Mouse (Mus musculus): Measurements from ENCODE around the gene Pik3r2. TPM values are rescaled to one million over a fixed set of nuclear protein-coding genes. Genes with fewer than 3 reads are reported as not detected.
A peak's percentile ranks its signal among the peaks of the same experiment; 100 is the strongest.

Pik3r2 gene
- total and polyA plus RNA-seq, 3 experiments: 23.7 to 37.8 TPM; not detected in 1

DNA sequence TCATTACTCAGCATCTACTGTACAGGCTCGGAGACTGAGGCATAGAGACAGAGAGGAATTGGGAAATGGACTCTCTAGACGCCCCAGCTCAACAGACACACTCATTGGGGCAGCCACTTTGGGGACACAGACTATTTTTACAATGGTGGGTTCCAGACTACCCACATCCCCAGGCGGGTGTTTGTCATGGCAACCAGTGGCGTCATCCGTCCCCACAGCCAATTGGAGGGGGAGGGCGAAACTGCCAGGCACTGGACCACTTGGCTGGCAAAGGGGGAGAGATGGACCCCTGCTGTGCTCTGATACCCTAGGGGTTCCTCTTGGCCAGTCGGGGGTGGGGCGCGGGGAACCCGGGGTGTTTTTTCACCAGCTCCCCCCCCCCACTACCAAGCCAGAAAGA lies 24.1 kb upstream of the Pik3r2 start:
- TF ChIP-seq RAD21 (IDR thresholded peaks at IDR 0.05; ENCODE audit: low read depth, low read length) (no peak), UBTF (IDR thresholded peaks at IDR 0.05; ENCODE audit: borderline replicate concordance, insufficient read depth, low read depth, low read length) (no peak), EP300 (IDR thresholded peaks at IDR 0.05; ENCODE audit: low read depth in 1 of 2, low read length in 2 of 2) (no peak), MYC (IDR thresholded peaks at IDR 0.05; ENCODE audit: low read depth, low read length) (no peak), CHD2 (IDR thresholded peaks at IDR 0.05; ENCODE audit: low read length) (no peak), TBP (IDR thresholded peaks at IDR 0.05; ENCODE audit: low read depth, low read length) (no peak), ETS1 (IDR thresholded peaks at IDR 0.05; ENCODE audit: low read depth, low read length) (no peak), E2F4 (IDR thresholded peaks at IDR 0.05; ENCODE audit: borderline replicate concordance, low read depth, low read length) (no peak), SMC3 (IDR thresholded peaks at IDR 0.05; ENCODE audit: low read depth, low read length) (no peak)
- Histone ChIP-seq H3K9me3 (replicated peaks; ENCODE audit: insufficient read depth, low read length) (no peaks in the 10 kb centered on the region), H3K36me3 (ENCODE audit: control insufficient read depth in 1 of 2, insufficient read depth in 2 of 2, low read length in 2 of 2) (peaks cover 0 to 6% of the 10 kb centered on the region in 2 experiments; a peak in 1 of 4 replicates), H3K4me1 (ENCODE audit: control insufficient read depth in 1 of 2, insufficient read depth in 2 of 2, low read length in 2 of 2) (peaks cover 0 to 10% of the 10 kb centered on the region in 2 experiments; a peak in 3 of 4 replicates), H3K27me3 (ENCODE audit: control insufficient read depth in 1 of 2, insufficient read depth in 2 of 2, low read length in 2 of 2) (no peaks in the 10 kb centered on the region), H3K79me2 (ENCODE audit: control insufficient read depth, insufficient read depth, low read length, poor library complexity) (no peaks in the 10 kb centered on the region; the same call in 1 of the 2 replicates), H3K9ac (ENCODE audit: control insufficient read depth, low read depth, low read length, poor library complexity, severe bottlenecking) (no peak overlapping the region), H3K4me3 (ENCODE audit: control insufficient read depth in 1 of 2, insufficient read depth in 1 of 2, low read depth in 2 of 2, low read length in 2 of 2) (no peak overlapping the region), H3K27ac (ENCODE audit: control insufficient read depth, low read depth, low read length) (no peak overlapping the region)
- no peak for DNase-seq (ENCODE audit: low read depth, low spot score)

DNA sequence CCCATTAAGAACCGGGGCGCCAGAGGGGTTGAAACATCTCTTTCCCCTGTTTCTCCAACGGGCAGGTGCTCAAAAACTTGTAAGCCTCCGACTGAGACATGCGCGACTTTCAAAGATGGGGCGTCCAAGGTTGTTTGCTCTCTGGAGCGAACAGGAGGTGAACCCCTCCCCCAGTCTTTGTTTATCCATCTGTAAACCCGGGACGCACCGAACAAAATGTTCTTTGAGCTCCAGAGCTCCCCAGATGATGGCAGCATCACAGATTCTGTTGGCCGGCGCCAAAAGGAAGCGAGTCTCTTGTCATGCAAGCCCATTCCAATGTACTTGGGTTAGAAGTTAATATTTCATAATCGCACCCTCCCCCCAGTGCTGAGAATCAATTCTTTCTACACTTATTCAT lies 21.8 kb upstream of the Pik3r2 start:
- no peaks in the 10 kb centered on the region for H3K9me3 ChIP-seq (replicated peaks; ENCODE audit: insufficient read depth, low read length)
- peaks cover 0 to 3% of the 10 kb centered on the region in 2 experiments; a peak in 1 of 4 replicates for H3K36me3 ChIP-seq (ENCODE audit: control insufficient read depth in 1 of 2, insufficient read depth in 2 of 2, low read length in 2 of 2)
- no peak for DNase-seq (ENCODE audit: low read depth, low spot score)
- no peaks in the 10 kb centered on the region for H3K27me3 ChIP-seq (ENCODE audit: control insufficient read depth in 1 of 2, insufficient read depth in 2 of 2, low read length in 2 of 2)
- TF ChIP-seq RCOR1 (IDR thresholded peaks at IDR 0.05; ENCODE audit: low read depth, low read length): no peak
- H3K79me2 ChIP-seq (ENCODE audit: control insufficient read depth, insufficient read depth, low read length, poor library complexity): no peaks in the 10 kb centered on the region
- H3K27ac ChIP-seq (ENCODE audit: control insufficient read depth, low read depth, low read length): no peak overlapping the region
- H3K4me1 ChIP-seq (ENCODE audit: control insufficient read depth in 1 of 2, insufficient read depth in 2 of 2, low read length in 2 of 2): peaks cover 0 to 6% of the 10 kb centered on the region in 2 experiments; a peak in 2 of 4 replicates
- H3K4me3 ChIP-seq (ENCODE audit: control insufficient read depth in 1 of 2, insufficient read depth in 1 of 2, low read depth in 2 of 2, low read length in 2 of 2): no peak overlapping the region
- no peak overlapping the region for H3K9ac ChIP-seq (ENCODE audit: control insufficient read depth, low read depth, low read length, poor library complexity, severe bottlenecking)

DNA sequence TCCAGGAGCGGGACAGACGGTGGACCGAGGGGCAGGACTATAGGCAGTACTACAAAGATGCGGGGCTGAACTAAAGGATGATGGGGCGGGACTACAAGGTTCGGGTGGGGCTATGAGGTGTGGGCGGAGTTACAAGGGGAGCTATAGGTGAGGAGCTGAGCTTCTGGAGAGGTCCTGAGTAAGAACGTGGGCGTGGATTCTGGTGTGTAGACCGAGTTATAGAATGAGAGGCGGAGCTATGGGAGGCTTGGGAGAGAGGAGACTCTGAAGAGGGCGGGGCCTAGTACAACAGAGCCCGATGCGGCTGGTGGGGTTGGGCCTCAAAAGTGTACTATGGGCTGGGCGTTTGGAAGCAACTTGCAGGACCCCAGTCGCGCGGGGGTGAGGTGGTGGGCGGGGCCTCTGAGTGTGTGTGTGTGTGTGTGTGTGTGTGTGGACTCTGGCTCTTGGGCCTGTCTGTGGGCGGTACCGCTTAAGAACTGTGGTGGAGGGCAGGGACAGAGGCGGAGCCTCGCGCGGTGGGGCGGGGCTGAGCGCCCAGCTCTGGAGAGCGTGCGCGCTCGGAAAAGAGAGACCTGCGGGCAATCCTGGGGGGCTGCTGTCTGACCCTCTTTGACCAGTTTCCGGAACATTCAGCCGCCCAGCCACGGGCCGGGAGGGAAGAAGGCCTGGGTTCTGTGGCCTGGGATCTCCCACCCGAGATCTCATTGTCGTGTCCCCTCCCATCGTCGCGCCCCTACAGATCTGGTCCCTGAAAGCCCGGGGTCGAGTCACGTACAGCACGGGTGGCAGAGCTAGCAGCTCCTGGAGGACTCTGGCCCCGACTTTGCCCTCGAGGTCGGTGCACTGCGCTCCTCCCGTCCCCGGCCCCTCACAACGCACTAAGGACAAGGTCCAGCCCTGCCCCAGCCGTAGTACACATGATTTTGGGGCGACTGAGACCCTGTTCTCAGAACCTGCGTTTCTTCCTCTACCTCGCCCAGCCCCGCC lies 20.9 kb upstream of the Pik3r2 start:
- H3K9me3 ChIP-seq (replicated peaks; ENCODE audit: insufficient read depth, low read length): no peaks in the 10 kb centered on the region
- TF ChIP-seq SIN3A (IDR thresholded peaks at IDR 0.05; ENCODE audit: low read length) (peak; percentile 45), NELFE (IDR thresholded peaks at IDR 0.05; ENCODE audit: low read depth, low read length) (peak; percentile 33; the same call in 1 of the 2 replicates), USF1 (IDR thresholded peaks at IDR 0.05; ENCODE audit: low read depth, low read length) (no peak), MXI1 (IDR thresholded peaks at IDR 0.05; ENCODE audit: low read depth, low read length) (peak; percentile 56; the same call in 1 of the 2 replicates), JUND (IDR thresholded peaks at IDR 0.05; ENCODE audit: low read depth, low read length) (no peak), CTCF (IDR thresholded peaks at IDR 0.05 in 2 of 3, conservative IDR thresholded peaks at IDR 0.05 in 1 of 3; ENCODE audit: control insufficient read depth in 1 of 3, insufficient read depth in 1 of 3, low read depth in 2 of 3, low read length in 3 of 3, poor library complexity in 1 of 3, severe bottlenecking in 1 of 3) (no peak), E2F4 (IDR thresholded peaks at IDR 0.05; ENCODE audit: borderline replicate concordance, low read depth, low read length) (no peak), HCFC1 (IDR thresholded peaks at IDR 0.05; ENCODE audit: low read depth, low read length) (no peak), ETS1 (IDR thresholded peaks at IDR 0.05; ENCODE audit: low read depth, low read length) (no peak), BHLHE40 (IDR thresholded peaks at IDR 0.05; ENCODE audit: borderline replicate concordance, low read depth, low read length) (no peak), CHD1 (IDR thresholded peaks at IDR 0.05; ENCODE audit: low read depth, low read length) (no peak), ZKSCAN1 (IDR thresholded peaks at IDR 0.05; ENCODE audit: low read depth, low read length) (no peak)
- no peaks in the 10 kb centered on the region for H3K27me3 ChIP-seq (ENCODE audit: control insufficient read depth in 1 of 2, insufficient read depth in 2 of 2, low read length in 2 of 2)
- peak overlapping the region; percentile 58 for H3K9ac ChIP-seq (ENCODE audit: control insufficient read depth, low read depth, low read length, poor library complexity, severe bottlenecking)
- peak; percentile 98 for DNase-seq (ENCODE audit: low read depth, low spot score)
- H3K4me3 ChIP-seq (ENCODE audit: control insufficient read depth in 1 of 2, insufficient read depth in 1 of 2, low read depth in 2 of 2, low read length in 2 of 2): peak overlapping the region; percentile 56 to 73
- H3K4me1 ChIP-seq (ENCODE audit: control insufficient read depth in 1 of 2, insufficient read depth in 2 of 2, low read length in 2 of 2): peaks cover 0 to 12% of the 10 kb centered on the region in 2 experiments; a peak in 2 of 4 replicates
- H3K36me3 ChIP-seq (ENCODE audit: control insufficient read depth in 1 of 2, insufficient read depth in 2 of 2, low read length in 2 of 2): no peaks in the 10 kb centered on the region; a peak in 1 of 4 replicates
- H3K27ac ChIP-seq (ENCODE audit: control insufficient read depth, low read depth, low read length): no peak overlapping the region
- H3K79me2 ChIP-seq (ENCODE audit: control insufficient read depth, insufficient read depth, low read length, poor library complexity): no peaks in the 10 kb centered on the region
